ENCODE assay signal across 8 mouse cellular contexts in the genomic region with DNA sequence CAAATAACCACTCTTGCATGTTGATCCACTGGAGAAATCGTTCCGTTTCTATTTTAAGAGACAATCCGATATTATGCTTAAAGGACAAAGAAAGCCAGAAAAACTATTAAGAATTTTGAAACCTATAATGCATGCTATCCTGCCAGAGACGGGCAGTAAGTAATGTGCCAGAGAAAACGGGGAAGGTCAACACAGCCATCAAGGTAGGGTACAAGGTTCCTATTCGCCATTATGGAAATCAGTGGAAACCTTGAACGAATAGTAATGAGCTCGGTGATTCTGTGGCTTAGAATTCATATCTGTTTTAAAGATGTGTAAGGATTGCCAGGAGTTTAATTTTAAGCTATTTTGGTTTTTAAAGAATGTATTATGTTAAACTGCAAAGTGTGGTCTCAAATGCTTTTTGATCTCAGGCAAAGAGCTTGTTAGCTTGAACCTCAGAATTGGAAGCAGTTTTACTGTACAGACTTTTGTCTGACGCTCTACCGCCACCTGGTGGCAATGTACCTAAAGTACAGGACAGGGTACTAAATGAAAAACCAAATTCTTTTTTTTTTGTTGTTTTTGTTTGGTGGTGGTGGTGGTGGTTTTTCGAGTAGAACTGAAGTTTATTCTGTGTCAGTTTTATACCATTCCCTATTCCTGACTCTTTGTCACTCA.
A peak's percentile ranks its signal among the peaks of the same experiment; 100 is the strongest.
DNase-seq lines count a peak whose midpoint lies in the region; ATAC-seq and TF ChIP-seq lines count a peak whose summit lies in the region.
"Had no signal": no experiment of that assay in that cellular context is flagged by ENCODE, and none has a peak within 500 bp of the region (broad histone marks: within the 10 kb centered on the region; RNA-seq: fewer than 3 reads in every experiment).

No protein-coding gene starts in this region.

- in situ Hi-C loops in CH12.LX (cut with MboI; ENCODE audit: low pct_ligation_motif_present, low pct_unique_long_range_greater_than_20kb, low sequenced_read_pairs) = loop anchor here (10.0 kb wide), 1 partner anchor 605 kb away; no protein-coding TSS in a partner anchor

- H3K9ac ChIP-seq in CH12.LX (ENCODE audit: insufficient read depth, low read depth) = no peak overlapping the region; the same call in 1 of the 2 replicates
- H3K9ac ChIP-seq in forebrain, embryonic 14.5 days (ENCODE audit: low read length) = no peak overlapping the region
- H3K9ac ChIP-seq in kidney, postnatal 0 days (ENCODE audit: low read depth, low read length) = no peak overlapping the region
- no peak overlapping the region for H3K9ac ChIP-seq in lung, postnatal 0 days (replicated peaks; ENCODE audit: low read depth)
- H3K9ac ChIP-seq: heart, embryonic 15.5 days had no signal

- dilution Hi-C loops in CH12.LX (cut with MboI; ENCODE audit: extremely low pct_ligation_motif_present, extremely low pct_unique_long_range_greater_than_20kb, low sequenced_read_pairs) = no loop called here

- no peaks in the 10 kb centered on the region for H3K36me3 ChIP-seq in CH12.LX (replicated peaks in 1 of 2; ENCODE audit: control insufficient read depth in 1 of 2, insufficient read depth in 1 of 2, low read length in 1 of 2)
- no peaks in the 10 kb centered on the region for H3K36me3 ChIP-seq in forebrain, embryonic 14.5 days (ENCODE audit: control insufficient read depth, insufficient read depth, low read length)
- no peaks in the 10 kb centered on the region for H3K36me3 ChIP-seq in kidney, postnatal 0 days (ENCODE audit: insufficient read depth, low read length)
- no peaks in the 10 kb centered on the region for H3K36me3 ChIP-seq in lung, postnatal 0 days (ENCODE audit: insufficient read depth, low read length)
- H3K36me3 ChIP-seq: heart, embryonic 15.5 days had no signal

- H3K79me2 ChIP-seq in CH12.LX (replicated peaks; ENCODE audit: control insufficient read depth, extremely low read depth, insufficient read depth, poor library complexity, severe bottlenecking) = no peaks in the 10 kb centered on the region

- 55% methylated on average over 11 of the region's 11 CpGs for WGBS in forebrain, embryonic 14.5 days
- WGBS in kidney, postnatal 0 days = 54% methylated on average over 11 of the region's 11 CpGs
- 56% methylated on average over 11 of the region's 11 CpGs for WGBS in lung, postnatal 0 days

- TF ChIP-seq CTCF in CH12.LX (conservative IDR thresholded peaks at IDR 0.05 in 1 of 2, IDR thresholded peaks at IDR 0.05 in 1 of 2; ENCODE audit: low read depth in 2 of 2, low read length in 2 of 2) = peak; percentile 65 to 91
- TF ChIP-seq CTCF in kidney, postnatal 0 days (IDR thresholded peaks at IDR 0.05; ENCODE audit: low read depth) = peak; percentile 94
- TF ChIP-seq CTCF in lung, postnatal 0 days (IDR thresholded peaks at IDR 0.05) = peak; percentile 80

- no peaks in the 10 kb centered on the region for H3K27me3 ChIP-seq in CH12.LX (replicated peaks)
- H3K27me3 ChIP-seq in forebrain, embryonic 14.5 days (replicated peaks; ENCODE audit: control insufficient read depth, insufficient read depth, low read length) = no peaks in the 10 kb centered on the region
- no peaks in the 10 kb centered on the region for H3K27me3 ChIP-seq in kidney, postnatal 0 days (ENCODE audit: insufficient read depth, low read length)
- no peaks in the 10 kb centered on the region for H3K27me3 ChIP-seq in lung, postnatal 0 days (replicated peaks; ENCODE audit: insufficient read depth, low read length)
- H3K27me3 ChIP-seq: heart, embryonic 15.5 days had no signal

- TF ChIP-seq EP300 in CH12.LX (IDR thresholded peaks at IDR 0.05; ENCODE audit: low read length) = no peak
- no peak for TF ChIP-seq EP300 in lung, postnatal 0 days (IDR thresholded peaks at IDR 0.05)

- peak; percentile 93 for TF ChIP-seq RAD21 in CH12.LX (IDR thresholded peaks at IDR 0.05; ENCODE audit: low read depth, low read length)

- H3K4me2 ChIP-seq in CH12.LX (ENCODE audit: insufficient read depth, low read depth, poor library complexity, severe bottlenecking) = peak overlapping the region; percentile 98
- H3K4me2 ChIP-seq in forebrain, embryonic 14.5 days (ENCODE audit: low read length) = no peak overlapping the region
- H3K4me2 ChIP-seq in kidney, postnatal 0 days (ENCODE audit: low read length) = no peak overlapping the region
- H3K4me2 ChIP-seq in lung, postnatal 0 days (replicated peaks; ENCODE audit: low read depth, low read length) = no peak overlapping the region
- H3K4me2 ChIP-seq: heart, embryonic 15.5 days had no signal

- no peak overlapping the region for H3K27ac ChIP-seq in CH12.LX (ENCODE audit: insufficient read depth, low read depth)
- H3K27ac ChIP-seq in forebrain, embryonic 14.5 days (ENCODE audit: low read depth, low read length) = no peak overlapping the region
- H3K27ac ChIP-seq in kidney, postnatal 0 days = no peak overlapping the region
- H3K27ac ChIP-seq in lung, postnatal 0 days (ENCODE audit: low read length) = no peak overlapping the region
- H3K27ac ChIP-seq: heart, embryonic 15.5 days had no signal

- H3K4me3 ChIP-seq in CH12.LX (replicated peaks in 1 of 3; ENCODE audit: low read depth in 2 of 3, low read length in 2 of 3, poor library complexity in 1 of 3) = no peak overlapping the region
- no peak overlapping the region for H3K4me3 ChIP-seq in forebrain, embryonic 14.5 days (ENCODE audit: low read depth, low read length)
- H3K4me3 ChIP-seq in kidney, postnatal 0 days (replicated peaks; ENCODE audit: low read depth, low read length) = no peak overlapping the region
- no peak overlapping the region for H3K4me3 ChIP-seq in lung, postnatal 0 days (ENCODE audit: low read depth, low read length)
- H3K4me3 ChIP-seq: heart, embryonic 15.5 days had no signal

- TF ChIP-seq POLR2A in CH12.LX (IDR thresholded peaks at IDR 0.05; ENCODE audit: low read depth, low read length) = no peak

- peak; percentile 75 for ATAC-seq in forebrain, embryonic 14.5 days
- no peak for ATAC-seq in kidney, postnatal 0 days (replicated peaks; ENCODE audit: low FRiP score, low read depth)
- ATAC-seq in lung, postnatal 0 days = no peak

- peak; percentile 62 for DNase-seq in 416B (ENCODE audit: low read depth)
- DNase-seq in CH12.LX (ENCODE audit: extremely low read depth) = peak; percentile 72
- DNase-seq in c-Kit-positive CD71-negative TER-119-negative erythroid progenitor cells, embryonic 14.5 days (ENCODE audit: low read depth) = peak; percentile 37
- peak; percentile 91 for DNase-seq in forebrain, embryonic 14.5 days (ENCODE audit: low spot score)
- peak; percentile 86 for DNase-seq in kidney, postnatal 0 days (ENCODE audit: low spot score)
- peak; percentile 73 for DNase-seq in lung, postnatal 0 days (ENCODE audit: low spot score)
- peak; percentile 83 to 84 for DNase-seq in right cerebral cortex, adult 2 months (ENCODE audit: low spot score in 2 of 2)

- H3K9me3 ChIP-seq in CH12.LX (replicated peaks; ENCODE audit: low read length) = no peaks in the 10 kb centered on the region
- H3K9me3 ChIP-seq in forebrain, embryonic 14.5 days (replicated peaks; ENCODE audit: control insufficient read depth, low read length) = no peaks in the 10 kb centered on the region
- H3K9me3 ChIP-seq in kidney, postnatal 0 days (replicated peaks; ENCODE audit: low read length) = no peaks in the 10 kb centered on the region
- H3K9me3 ChIP-seq in lung, postnatal 0 days (ENCODE audit: low read length) = no peaks in the 10 kb centered on the region
- H3K9me3 ChIP-seq: heart, embryonic 15.5 days had no signal

- H3K4me1 ChIP-seq in CH12.LX (ENCODE audit: control insufficient read depth in 1 of 2, insufficient read depth in 2 of 2) = peaks cover 3 to 9% of the 10 kb centered on the region in 2 experiments; a peak in 2 of 4 replicates
- H3K4me1 ChIP-seq in forebrain, embryonic 14.5 days (ENCODE audit: control insufficient read depth, insufficient read depth, low read length) = no peaks in the 10 kb centered on the region
- H3K4me1 ChIP-seq in kidney, postnatal 0 days (replicated peaks; ENCODE audit: insufficient read depth, low read length) = no peaks in the 10 kb centered on the region
- no peaks in the 10 kb centered on the region for H3K4me1 ChIP-seq in lung, postnatal 0 days (ENCODE audit: insufficient read depth, low read depth, low read length)
- H3K4me1 ChIP-seq: heart, embryonic 15.5 days had no signal

TF ChIP-seq in CH12.LX, 34 proteins besides CTCF, POLR2A, EP300 and RAD21:
- TF ChIP-seq TCF12 (IDR thresholded peaks at IDR 0.05; ENCODE audit: low read depth, low read length) (no peak), KAT2A (IDR thresholded peaks at IDR 0.05; ENCODE audit: insufficient replicate concordance, low read length) (no peak), MAX (IDR thresholded peaks at IDR 0.05; ENCODE audit: low read length) (no peak), E2F4 (IDR thresholded peaks at IDR 0.05; ENCODE audit: insufficient replicate concordance, low read depth, low read length) (no peak), UBTF (IDR thresholded peaks at IDR 0.05; ENCODE audit: low read depth, low read length) (no peak), CHD1 (IDR thresholded peaks at IDR 0.05; ENCODE audit: low read depth, low read length) (no peak), SIN3A (IDR thresholded peaks at IDR 0.05; ENCODE audit: low read length) (no peak), MYC (IDR thresholded peaks at IDR 0.05; ENCODE audit: low read depth, low read length) (no peak), RCOR1 (conservative IDR thresholded peaks at IDR 0.05; ENCODE audit: low read depth, low read length) (no peak), ZC3H11A (IDR thresholded peaks at IDR 0.05; ENCODE audit: low read depth, low read length) (peak; percentile 36), CHD2 (IDR thresholded peaks at IDR 0.05; ENCODE audit: low read length) (no peak), NRF1 (IDR thresholded peaks at IDR 0.05; ENCODE audit: low read depth, low read length) (no peak), POLR2AphosphoS2 (IDR thresholded peaks at IDR 0.05; ENCODE audit: low read depth, low read length) (no peak), SMC3 (IDR thresholded peaks at IDR 0.05; ENCODE audit: low read depth, low read length) (peak; percentile 90), MAFK (IDR thresholded peaks at IDR 0.05; ENCODE audit: insufficient replicate concordance, low read length) (no peak), JUND (conservative IDR thresholded peaks at IDR 0.05; ENCODE audit: low read depth, low read length) (peak; percentile 30; the same call in 1 of the 2 replicates), ZNF384 (IDR thresholded peaks at IDR 0.05; ENCODE audit: low read depth, low read length) (peak; percentile 78), ZKSCAN1 (IDR thresholded peaks at IDR 0.05; ENCODE audit: borderline replicate concordance, low read depth, low read length) (no peak), HCFC1 (IDR thresholded peaks at IDR 0.05; ENCODE audit: low read depth, low read length) (no peak)

Comparison
In these comparisons a context has a peak if more than half of its experiments do, and no peak if none do; other contexts are left out.
1. DNase-seq: peak in every context shown above with its lines; median percentile 91 in forebrain, embryonic 14.5 days; 86 in kidney, postnatal 0 days; 84 in right cerebral cortex, adult 2 months; 73 in lung, postnatal 0 days; 72 in CH12.LX; 62 in 416B; 37 in c-Kit-positive CD71-negative TER-119-negative erythroid progenitor cells, embryonic 14.5 days.